Mouse (Mus musculus) retina, adult 2 months (tissue): ENCODE results near the gene Dennd2a.
"Not testable (repeated sequence)": the region's sequence is repeated elsewhere in the genome, so short reads cannot be mapped to it uniquely, and the experiment has no call there.

Experiments used
- DNase-seq: peaks from one replicate; pipeline ENCODE4 v3.0.0-alpha.2; 2012; ENCODE audit warnings: low read depth, low spot score

Gene Dennd2a

GRCm38 (mm10) chr6:39419851-39420721, 137.6 kb downstream of the Dennd2a start, which contains the start of gene Mkrn1:
Gene Mkrn1 (minus strand): TSS chr6:39420462.
- peak; percentile 68 for DNase-seq

GRCm38 (mm10) chr6:39419386-39419850, 138.2 kb downstream of the Dennd2a start:
- no peak for DNase-seq

- not testable (repeated sequence) for DNase-seq
These were observed 141.0 kb downstream of the Dennd2a start for GRCm38 (mm10) chr6:39416654-39417053.

GRCm38 (mm10) chr6:39415762-39416161, 141.9 kb downstream of the Dennd2a start:
- no peak for DNase-seq

- no peak for DNase-seq
These were observed 143.6 kb downstream of the Dennd2a start for GRCm38 (mm10) chr6:39414106-39414505.
